Mouse (Mus musculus) CD8-positive naive resting alpha-beta T cell, adult 57 days (primary cell): ENCODE results near the gene Hcrtr1. TPM values are rescaled to one million over a fixed set of nuclear protein-coding genes. Genes with fewer than 3 reads are reported as not detected.

Experiments used
- total RNA-seq: library from RNA; stranded (reverse); gene quantifications from one replicate; pipeline ENCODE4 v1.2.4, GENCODE M21; 2023

Gene Hcrtr1
- not detected for total RNA-seq

DNA sequence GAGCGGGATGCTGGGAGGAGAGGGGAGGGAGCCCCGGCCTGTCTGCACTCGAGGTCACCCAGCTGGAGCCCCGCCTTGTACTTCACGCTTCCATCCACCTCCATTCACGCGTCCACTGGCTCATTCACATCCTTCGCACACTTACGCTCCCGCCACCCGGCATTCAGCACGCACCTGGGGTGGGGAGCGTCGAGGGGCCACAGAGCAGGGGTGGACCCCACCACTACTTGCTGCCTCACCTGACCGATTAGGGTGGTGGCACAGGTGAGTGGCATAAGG lies at the start of gene Hcrtr1:
Gene Hcrtr1 (minus strand): TSS at position 146 of the 279 bp plus-strand sequence.

DNA sequence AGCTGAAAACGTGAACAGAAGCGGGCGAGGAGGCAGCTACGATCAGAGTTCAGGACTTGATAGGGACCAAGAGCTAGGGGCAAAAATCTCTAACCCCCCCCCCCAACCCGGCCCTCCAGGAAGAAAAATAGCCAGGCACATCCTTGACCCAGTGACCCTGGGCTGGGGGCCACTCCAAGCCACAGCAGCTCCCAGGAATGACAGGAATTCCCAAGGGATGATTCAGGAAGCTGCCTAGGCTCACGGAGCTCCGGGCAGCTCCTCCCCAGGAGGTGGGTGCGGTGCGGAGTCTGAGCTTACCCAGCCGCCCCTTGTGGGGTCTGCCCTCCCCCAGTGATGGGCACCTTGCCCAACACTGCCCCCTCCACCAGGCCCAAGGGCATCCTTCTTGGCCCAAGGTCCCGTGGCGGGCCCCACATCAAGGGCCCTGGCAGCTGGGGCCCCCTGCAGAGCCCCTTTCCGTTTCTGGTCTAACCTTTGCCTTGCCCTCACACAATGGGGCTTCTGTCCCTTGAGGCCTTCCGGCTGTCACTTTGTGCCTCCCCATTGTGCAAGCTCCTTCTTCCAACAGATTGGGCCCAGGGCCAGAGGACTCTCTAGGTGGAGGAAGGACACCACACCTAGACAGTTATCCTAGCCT lies 36.0 kb upstream of the Hcrtr1 start, which contains the start of gene Tinagl1:
Gene Tinagl1 (minus strand): TSS at position 51 of the 640 bp plus-strand sequence.

DNA sequence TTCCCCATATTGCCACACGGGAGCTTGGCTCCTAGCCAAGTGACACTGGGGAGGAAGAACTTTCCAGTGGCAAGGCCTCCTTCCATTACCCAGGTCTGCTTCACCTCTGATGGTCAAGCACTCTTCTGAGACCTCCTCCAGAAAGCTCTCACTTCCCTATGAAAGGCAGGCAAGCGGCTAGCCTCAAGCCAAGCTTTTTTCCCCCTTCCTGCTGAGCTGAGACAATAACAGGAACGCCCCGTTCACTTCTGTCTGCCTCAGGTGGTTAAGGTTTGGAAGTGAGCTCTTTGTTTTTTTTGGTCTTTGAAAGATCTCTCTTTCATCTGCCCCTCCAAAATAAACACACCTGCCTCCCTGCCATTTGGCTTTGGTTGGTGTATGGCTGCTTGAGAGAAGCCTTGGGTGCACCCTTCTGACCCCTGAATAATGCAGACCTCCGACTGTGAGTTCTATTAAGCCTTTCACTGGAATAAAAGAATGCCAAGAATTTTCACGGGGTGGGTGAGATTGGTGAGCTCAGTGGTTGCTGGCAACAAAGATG lies 37.0 kb downstream of the Hcrtr1 start, which contains the start of gene Pef1:
Gene Pef1 (plus strand): TSS at position 448 of the 541 bp plus-strand sequence.

Other genes with a start within 250 kb of the Hcrtr1 start
- not detected for gene Spocd1, start 210.1 kb downstream of the Hcrtr1 start, total RNA-seq
- gene Adgrb2, start 154.5 kb downstream of the Hcrtr1 start, total RNA-seq: 3.5 TPM
- not detected for gene Col16a1, start 91.5 kb downstream of the Hcrtr1 start, total RNA-seq
- gene Pef1, start 36.8 kb downstream of the Hcrtr1 start, total RNA-seq: 33.5 TPM
- gene Tinagl1, start 35.8 kb upstream of the Hcrtr1 start, total RNA-seq: not detected
- not detected for gene Gm853, start 83.0 kb upstream of the Hcrtr1 start, total RNA-seq
- gene Serinc2, start 139.8 kb upstream of the Hcrtr1 start, total RNA-seq: not detected
- not detected for gene Fabp3, start 169.2 kb upstream of the Hcrtr1 start, total RNA-seq
- not detected for gene Gm10570, start 169.3 kb upstream of the Hcrtr1 start, total RNA-seq
- 25.7 TPM for gene Zcchc17, start 220.6 kb upstream of the Hcrtr1 start, total RNA-seq
- gene Snrnp40, start 220.8 kb upstream of the Hcrtr1 start, total RNA-seq: 67.8 TPM